Mouse (Mus musculus): ENCODE data around the gene Vmn2r50.
"Not testable (repeated sequence)": the region's sequence is repeated elsewhere in the genome, so short reads cannot be mapped to it uniquely, and the experiment has no call there.

- TF ChIP-seq CTCF, EP300 (IDR thresholded peaks at IDR 0.05): not testable (repeated sequence)
These were observed at the start of gene Vmn2r50 for GRCm38 (mm10) chr7:10053196-10053595.
